Mouse (Mus musculus): ENCODE measurements at regions not wholly inside any gene's neighbourhood (a gene's known extent, or its start where the extent isn't known, plus 50 kb on each side); places are given as distances from the start of the nearest gene placed in this dataset.

DNA sequence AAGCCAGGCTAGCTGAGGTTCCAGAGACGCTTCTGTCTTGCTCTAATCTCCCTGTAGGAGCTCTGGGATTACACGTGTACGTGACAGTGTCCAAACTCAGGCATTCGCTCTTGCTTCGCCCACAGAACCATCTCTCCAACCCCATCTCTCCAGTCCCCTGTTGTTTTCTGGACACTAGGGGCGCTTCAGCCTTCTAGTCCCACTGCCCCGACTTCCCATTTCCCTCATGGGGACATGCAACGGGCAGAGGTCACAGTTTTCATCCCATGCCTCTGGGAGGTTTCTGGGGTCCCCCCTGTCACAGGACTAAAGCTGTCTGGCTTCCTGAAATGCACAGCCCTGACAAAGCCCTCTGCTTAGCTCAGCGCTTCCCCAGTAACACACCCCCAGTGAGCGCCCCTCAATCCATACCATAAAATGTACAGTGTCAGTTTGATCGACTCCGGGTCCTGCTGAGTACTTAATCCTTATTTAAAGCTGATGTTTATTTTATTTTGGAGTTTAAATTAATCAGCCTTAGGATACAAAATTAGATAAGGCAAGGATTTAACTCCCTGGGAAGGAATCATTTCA lies 208.9 kb upstream of the Kcnab2 start:
- TF ChIP-seq POLR2A (IDR thresholded peaks at IDR 0.05; ENCODE audit: control insufficient read depth in 1 of 2, insufficient read depth in 1 of 2, low read depth in 1 of 2, low read length in 2 of 2, poor library complexity in 1 of 2) = no peak
- TF ChIP-seq MAX (IDR thresholded peaks at IDR 0.05; ENCODE audit: low read length) = no peak
- TF ChIP-seq ZNF384 (IDR thresholded peaks at IDR 0.05; ENCODE audit: low read depth, low read length) = no peak
- no peak for TF ChIP-seq CTCF (IDR thresholded peaks at IDR 0.05 in 2 of 3, conservative IDR thresholded peaks at IDR 0.05 in 1 of 3; ENCODE audit: control insufficient read depth in 1 of 3, insufficient read depth in 1 of 3, low read depth in 2 of 3, low read length in 3 of 3, poor library complexity in 1 of 3, severe bottlenecking in 1 of 3)
